Mouse (Mus musculus): ENCODE results near the gene Rab26. TPM values are rescaled to one million over a fixed set of nuclear protein-coding genes. Genes with fewer than 3 reads are reported as not detected.

The Rab26 gene
- polyA plus RNA-seq (2014; fragmentation: Illumina TruSeq; extraction: RNeasy Lipid Tissue Mini Kit (QIAGEN cat#74804); ENCODE audit: low read depth, low replicate concordance), result 0.35 TPM

GRCm38 (mm10) chr17:24534160-24534718 lies at the start of gene Rab26:
TSS of gene Rab26 (minus strand) at chr17:24534210.

GRCm38 (mm10) chr17:24549618-24550415 lies 15.8 kb upstream of the Rab26 start, which contains the start of gene Pkd1:
TSS of gene Pkd1 (plus strand) at chr17:24549834.

GRCm38 (mm10) chr17:24527723-24528559 lies 6.1 kb downstream of the Rab26 start, which contains the start of gene Traf7:
TSS of gene Traf7 (minus strand) at chr17:24527938.

GRCm38 (mm10) chr17:24488186-24488661 lies 45.8 kb downstream of the Rab26 start, which contains the start of gene Caskin1:
TSS of gene Caskin1 (plus strand) at chr17:24488601.

GRCm38 (mm10) chr17:24478663-24479380 lies 55.2 kb downstream of the Rab26 start, which contains the start of gene Mlst8:
TSS of gene Mlst8 (minus strand) at chr17:24479078.

Other genes starting within 250 kb of the Rab26 start
- not detected for gene Abca17, start 183.1 kb downstream of the Rab26 start, polyA plus RNA-seq (2014; fragmentation: Illumina TruSeq; extraction: RNeasy Lipid Tissue Mini Kit (QIAGEN cat#74804); ENCODE audit: low read depth, low replicate concordance)
- gene Abca3, start 182.3 kb downstream of the Rab26 start, polyA plus RNA-seq (2014; fragmentation: Illumina TruSeq; extraction: RNeasy Lipid Tissue Mini Kit (QIAGEN cat#74804); ENCODE audit: low read depth, low replicate concordance), result 6.7 TPM
- 57.2 TPM for gene Rnps1, start 119.6 kb downstream of the Rab26 start, polyA plus RNA-seq (2014; fragmentation: Illumina TruSeq; extraction: RNeasy Lipid Tissue Mini Kit (QIAGEN cat#74804); ENCODE audit: low read depth, low replicate concordance)
- gene Eci1, start 107.6 kb downstream of the Rab26 start, polyA plus RNA-seq (2014; fragmentation: Illumina TruSeq; extraction: RNeasy Lipid Tissue Mini Kit (QIAGEN cat#74804); ENCODE audit: low read depth, low replicate concordance), result 15.6 TPM
- gene Dnase1l2, start 91.1 kb downstream of the Rab26 start, polyA plus RNA-seq (2014; fragmentation: Illumina TruSeq; extraction: RNeasy Lipid Tissue Mini Kit (QIAGEN cat#74804); ENCODE audit: low read depth, low replicate concordance), result 0.50 TPM
- gene E4f1, start 63.9 kb downstream of the Rab26 start, polyA plus RNA-seq (2014; fragmentation: Illumina TruSeq; extraction: RNeasy Lipid Tissue Mini Kit (QIAGEN cat#74804); ENCODE audit: low read depth, low replicate concordance), result 1.5 TPM
- 35.8 TPM for gene Pgp, start 63.8 kb downstream of the Rab26 start, polyA plus RNA-seq (2014; fragmentation: Illumina TruSeq; extraction: RNeasy Lipid Tissue Mini Kit (QIAGEN cat#74804); ENCODE audit: low read depth, low replicate concordance)
- gene Bricd5, start 60.3 kb downstream of the Rab26 start, polyA plus RNA-seq (2014; fragmentation: Illumina TruSeq; extraction: RNeasy Lipid Tissue Mini Kit (QIAGEN cat#74804); ENCODE audit: low read depth, low replicate concordance), result not detected
- gene Mlst8, start 55.1 kb downstream of the Rab26 start, polyA plus RNA-seq (2014; fragmentation: Illumina TruSeq; extraction: RNeasy Lipid Tissue Mini Kit (QIAGEN cat#74804); ENCODE audit: low read depth, low replicate concordance), result 3.3 TPM
- gene Caskin1, start 45.6 kb downstream of the Rab26 start, polyA plus RNA-seq (2014; fragmentation: Illumina TruSeq; extraction: RNeasy Lipid Tissue Mini Kit (QIAGEN cat#74804); ENCODE audit: low read depth, low replicate concordance), result 0.09 TPM
- 12.6 TPM for gene Traf7, start 6.3 kb downstream of the Rab26 start, polyA plus RNA-seq (2014; fragmentation: Illumina TruSeq; extraction: RNeasy Lipid Tissue Mini Kit (QIAGEN cat#74804); ENCODE audit: low read depth, low replicate concordance)
- 12.2 TPM for gene Pkd1, start 15.6 kb upstream of the Rab26 start, polyA plus RNA-seq (2014; fragmentation: Illumina TruSeq; extraction: RNeasy Lipid Tissue Mini Kit (QIAGEN cat#74804); ENCODE audit: low read depth, low replicate concordance)
- gene Tsc2, start 98.4 kb upstream of the Rab26 start, polyA plus RNA-seq (2014; fragmentation: Illumina TruSeq; extraction: RNeasy Lipid Tissue Mini Kit (QIAGEN cat#74804); ENCODE audit: low read depth, low replicate concordance), result 12.6 TPM
- gene Nthl1, start 98.5 kb upstream of the Rab26 start, polyA plus RNA-seq (2014; fragmentation: Illumina TruSeq; extraction: RNeasy Lipid Tissue Mini Kit (QIAGEN cat#74804); ENCODE audit: low read depth, low replicate concordance), result 0.35 TPM
- gene Slc9a3r2, start 116.1 kb upstream of the Rab26 start, polyA plus RNA-seq (2014; fragmentation: Illumina TruSeq; extraction: RNeasy Lipid Tissue Mini Kit (QIAGEN cat#74804); ENCODE audit: low read depth, low replicate concordance), result 6.4 TPM
- not detected for gene Npw, start 124.2 kb upstream of the Rab26 start, polyA plus RNA-seq (2014; fragmentation: Illumina TruSeq; extraction: RNeasy Lipid Tissue Mini Kit (QIAGEN cat#74804); ENCODE audit: low read depth, low replicate concordance)
- 3.1 TPM for gene Zfp598, start 135.5 kb upstream of the Rab26 start, polyA plus RNA-seq (2014; fragmentation: Illumina TruSeq; extraction: RNeasy Lipid Tissue Mini Kit (QIAGEN cat#74804); ENCODE audit: low read depth, low replicate concordance)
- gene Syngr3, start 155.7 kb upstream of the Rab26 start, polyA plus RNA-seq (2014; fragmentation: Illumina TruSeq; extraction: RNeasy Lipid Tissue Mini Kit (QIAGEN cat#74804); ENCODE audit: low read depth, low replicate concordance), result 1.1 TPM
- 13.7 TPM for gene Gfer, start 161.9 kb upstream of the Rab26 start, polyA plus RNA-seq (2014; fragmentation: Illumina TruSeq; extraction: RNeasy Lipid Tissue Mini Kit (QIAGEN cat#74804); ENCODE audit: low read depth, low replicate concordance)
- gene Noxo1, start 162.0 kb upstream of the Rab26 start, polyA plus RNA-seq (2014; fragmentation: Illumina TruSeq; extraction: RNeasy Lipid Tissue Mini Kit (QIAGEN cat#74804); ENCODE audit: low read depth, low replicate concordance), result 14.0 TPM
- not detected for gene Tbl3, start 173.4 kb upstream of the Rab26 start, polyA plus RNA-seq (2014; fragmentation: Illumina TruSeq; extraction: RNeasy Lipid Tissue Mini Kit (QIAGEN cat#74804); ENCODE audit: low read depth, low replicate concordance)
- gene Rnf151, start 183.9 kb upstream of the Rab26 start, polyA plus RNA-seq (2014; fragmentation: Illumina TruSeq; extraction: RNeasy Lipid Tissue Mini Kit (QIAGEN cat#74804); ENCODE audit: low read depth, low replicate concordance), result not detected
- gene Rps2, start 183.9 kb upstream of the Rab26 start, polyA plus RNA-seq (2014; fragmentation: Illumina TruSeq; extraction: RNeasy Lipid Tissue Mini Kit (QIAGEN cat#74804); ENCODE audit: low read depth, low replicate concordance), result 513 TPM
- gene Ndufb10, start 190.3 kb upstream of the Rab26 start, polyA plus RNA-seq (2014; fragmentation: Illumina TruSeq; extraction: RNeasy Lipid Tissue Mini Kit (QIAGEN cat#74804); ENCODE audit: low read depth, low replicate concordance), result 96.4 TPM
- not detected for gene Rpl3l, start 193.6 kb upstream of the Rab26 start, polyA plus RNA-seq (2014; fragmentation: Illumina TruSeq; extraction: RNeasy Lipid Tissue Mini Kit (QIAGEN cat#74804); ENCODE audit: low read depth, low replicate concordance)
- gene Msrb1, start 202.4 kb upstream of the Rab26 start, polyA plus RNA-seq (2014; fragmentation: Illumina TruSeq; extraction: RNeasy Lipid Tissue Mini Kit (QIAGEN cat#74804); ENCODE audit: low read depth, low replicate concordance), result 5.8 TPM
- not detected for gene Hs3st6, start 218.8 kb upstream of the Rab26 start, polyA plus RNA-seq (2014; fragmentation: Illumina TruSeq; extraction: RNeasy Lipid Tissue Mini Kit (QIAGEN cat#74804); ENCODE audit: low read depth, low replicate concordance)

All from sigmoid colon, adult 10 weeks (tissue).